Mouse (Mus musculus) intestine, embryonic 14.5 days (tissue): ENCODE results near the gene Dusp16. TPM values are rescaled to one million over a fixed set of nuclear protein-coding genes. Genes with fewer than 3 reads are reported as not detected.
A peak's percentile ranks its signal among the peaks of the same experiment; 100 is the strongest.
"Not testable (repeated sequence)": the region's sequence is repeated elsewhere in the genome, so short reads cannot be mapped to it uniquely, and the experiment has no call there.

Source experiments
- ATAC-seq: fragments of 200-750 bp; cut with Nextera tagmentation; replicated peaks from 2 replicates; pipeline ENCODE4 v1.8.0; 2017; ENCODE audit warnings: low read depth, moderate number of reproducible peaks, moderate TSS enrichment, moderate library complexity; ENCODE audit not compliant: low FRiP score, low TSS enrichment
- DNase-seq: peaks from one replicate; pipeline ENCODE4 v3.0.0-alpha.2; 2018; ENCODE audit warnings: low spot score
- H3K27ac ChIP-seq: fragments of 300-500 bp; sonication (generic); 2 replicates; pipeline ENCODE4 v1.5.1; 2014; ENCODE audit warnings: low read depth, mild to moderate bottlenecking, control low read depth
- H3K27me3 ChIP-seq: fragments of 300-500 bp; sonication (generic); replicated peaks from 2 replicates; pipeline ENCODE4 v1.6.1; 2014; ENCODE audit warnings: low read length, control low read depth; ENCODE audit not compliant: control insufficient read depth, insufficient read depth
- H3K36me3 ChIP-seq: fragments of 300-500 bp; sonication (generic); 2 replicates; pipeline ENCODE4 v1.6.1; 2014; ENCODE audit warnings: low read length, control low read depth; ENCODE audit not compliant: control insufficient read depth, insufficient read depth
- H3K4me1 ChIP-seq: fragments of 300-500 bp; sonication (generic); replicated peaks from 2 replicates; pipeline ENCODE4 v1.6.1; 2014; ENCODE audit warnings: low read length, control low read depth, mixed read lengths; ENCODE audit not compliant: control insufficient read depth, insufficient read depth
- H3K4me2 ChIP-seq: fragments of 300-500 bp; sonication (generic); 2 replicates; pipeline ENCODE4 v1.6.1; 2014; ENCODE audit warnings: low read length
- H3K4me3 ChIP-seq: fragments of 300-500 bp; sonication (generic); 2 replicates; pipeline ENCODE4 v1.5.1; 2014; ENCODE audit warnings: low read depth, low read length, control low read depth, mixed read lengths
- H3K9ac ChIP-seq: fragments of 300-500 bp; sonication (generic); 2 replicates; pipeline ENCODE4 v1.6.1; 2014; ENCODE audit warnings: mild to moderate bottlenecking, low read length
- H3K9me3 ChIP-seq: fragments of 300-500 bp; sonication (generic); 2 replicates; pipeline ENCODE4 v1.6.1; 2016; ENCODE audit warnings: low read length, control low read depth; ENCODE audit not compliant: control insufficient read depth
- WGBS: fragments of 180-500 bp; shearing (Covaris S2); extraction: QIAGEN DNeasy Blood & Tissue Kit; methylation state at CpG from one replicate; pipeline ENCODE4 v1.1.7; 2014; 5-methylcytosine and 5-hydroxymethylcytosine counted together
- polyA plus RNA-seq: library from polyadenylated mRNA; unstranded; fragments of >200 nt; fragmentation: Nextera tagmentation; extraction: Ambion mirVana; gene quantifications from 2 replicates; pipeline ENCODE4 v1.2.1, GENCODE M21; 2014

Dusp16 gene
- polyA plus RNA-seq, 1 experiment from 2014 or later, result 20.0 TPM

DNA sequence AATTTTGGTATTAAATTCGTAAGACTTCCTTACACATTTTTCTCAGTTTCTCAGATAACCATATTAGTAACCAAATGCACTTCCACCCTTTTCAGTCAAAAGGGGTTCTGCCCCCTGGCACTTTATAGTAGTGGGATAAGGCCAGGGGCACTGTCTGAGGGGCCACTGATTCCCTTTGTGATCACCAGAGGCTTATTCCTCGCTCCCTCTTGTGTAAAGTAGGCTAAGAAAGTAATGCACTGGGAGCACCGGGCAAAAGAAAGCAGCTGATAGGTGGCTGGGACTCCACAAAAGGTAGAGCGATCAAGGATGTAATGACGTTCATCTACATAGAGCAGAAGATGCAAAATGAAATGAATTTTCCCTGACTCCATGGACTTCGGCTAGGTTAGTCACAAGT is 106.9 kb downstream of the Dusp16 start:
- no peak overlapping the region for H3K4me3 ChIP-seq
- H3K27me3 ChIP-seq, result no peaks in the 10 kb centered on the region
- H3K9me3 ChIP-seq, result no peaks in the 10 kb centered on the region
- DNase-seq (no peak), ATAC-seq (no peak)
- no peak overlapping the region for H3K27ac ChIP-seq
- H3K4me1 ChIP-seq, result no peaks in the 10 kb centered on the region
- 86% methylated on average over 6 of the region's 6 CpGs for WGBS
- H3K4me2 ChIP-seq, result no peak overlapping the region
- H3K9ac ChIP-seq, result no peak overlapping the region
- no peaks in the 10 kb centered on the region for H3K36me3 ChIP-seq

DNA sequence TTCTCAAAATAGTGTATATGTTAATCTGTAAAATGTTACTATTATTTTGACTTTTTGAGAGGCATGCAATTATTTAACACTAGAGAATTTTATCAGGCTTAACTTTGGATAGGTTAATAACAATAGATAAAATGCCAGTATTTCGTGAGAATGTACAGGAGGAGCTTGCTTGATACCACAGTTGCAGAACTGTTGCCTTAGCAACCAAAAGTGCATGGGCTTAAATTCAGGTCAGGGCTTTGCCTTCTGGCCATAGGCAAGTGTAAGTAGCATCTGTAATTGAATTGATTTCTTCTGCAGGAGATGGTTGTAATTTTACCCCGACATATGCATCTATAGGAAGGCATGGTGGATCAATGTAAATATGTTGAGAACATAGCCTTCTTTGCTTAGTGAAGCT is 107.4 kb downstream of the Dusp16 start:
- H3K36me3 ChIP-seq, result no peaks in the 10 kb centered on the region
- WGBS, result 66% methylated on average over 2 of the region's 2 CpGs
- H3K4me2 ChIP-seq, result no peak overlapping the region
- H3K9me3 ChIP-seq, result no peaks in the 10 kb centered on the region
- ATAC-seq (no peak), DNase-seq (no peak)
- H3K9ac ChIP-seq, result no peak overlapping the region
- H3K4me3 ChIP-seq, result no peak overlapping the region
- no peaks in the 10 kb centered on the region for H3K4me1 ChIP-seq
- H3K27me3 ChIP-seq, result no peaks in the 10 kb centered on the region
- H3K27ac ChIP-seq, result no peak overlapping the region

DNA sequence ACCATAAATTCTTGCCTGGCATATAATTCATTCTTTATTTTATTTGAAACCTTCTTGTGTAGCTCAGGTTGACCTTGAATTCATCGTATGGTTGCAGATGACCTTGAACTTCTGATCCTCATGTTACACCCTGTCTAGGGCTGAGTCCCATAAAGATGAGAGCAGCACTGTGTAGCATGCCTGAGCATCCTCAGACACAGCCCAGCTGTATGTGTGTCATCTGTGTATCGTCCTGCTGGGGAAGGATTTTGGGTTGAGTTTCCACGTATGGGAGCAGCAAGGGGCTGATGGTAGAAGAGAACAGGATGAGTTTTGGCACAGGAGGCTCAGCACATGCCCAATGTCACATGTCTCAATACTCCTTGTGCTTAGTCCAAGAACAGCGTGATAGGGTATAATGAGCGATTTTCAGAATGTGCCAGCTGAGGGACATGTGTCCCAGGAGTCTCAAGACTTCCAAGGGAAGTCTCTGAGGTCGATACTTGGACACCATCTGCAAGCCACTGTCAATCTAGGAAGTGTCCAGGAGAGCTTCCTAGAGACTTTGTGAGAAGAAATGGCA is 108.0 kb downstream of the Dusp16 start:
- WGBS, result 61% methylated on average over 6 of the region's 6 CpGs
- DNase-seq (no peak), ATAC-seq (no peak; the same call in 1 of the 2 replicates)
- Histone ChIP-seq H3K27me3 (no peaks in the 10 kb centered on the region), H3K4me2 (no peak overlapping the region), H3K9me3 (no peaks in the 10 kb centered on the region), H3K27ac (no peak overlapping the region), H3K4me1 (no peaks in the 10 kb centered on the region), H3K9ac (no peak overlapping the region), H3K4me3 (no peak overlapping the region), H3K36me3 (no peaks in the 10 kb centered on the region)

DNA sequence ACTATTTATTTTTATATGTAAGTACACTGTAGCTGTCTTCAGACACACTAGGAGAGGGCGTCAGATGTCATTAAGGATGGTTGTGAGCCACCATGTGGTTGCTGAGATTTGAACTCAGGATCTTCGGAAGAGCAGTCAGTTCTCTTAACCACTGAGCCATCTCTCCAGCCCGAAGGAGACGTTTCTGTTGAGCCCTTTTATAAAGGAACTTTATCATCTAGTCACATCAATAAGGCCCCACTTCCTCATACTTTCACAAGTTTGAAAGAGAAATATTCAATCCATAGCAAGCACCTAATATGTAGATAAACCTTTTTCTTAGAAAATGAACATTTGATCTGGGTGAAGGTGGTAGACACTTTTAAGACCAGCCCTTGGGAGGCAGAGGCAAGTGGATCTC is 113.1 kb downstream of the Dusp16 start:
- DNase-seq, H3K9me3 ChIP-seq, H3K4me3 ChIP-seq, H3K9ac ChIP-seq, H3K27me3 ChIP-seq, H3K4me2 ChIP-seq, H3K36me3 ChIP-seq, H3K4me1 ChIP-seq, ATAC-seq, H3K27ac ChIP-seq: not testable (repeated sequence)
- 89% methylated on average over 4 of the region's 4 CpGs for WGBS

DNA sequence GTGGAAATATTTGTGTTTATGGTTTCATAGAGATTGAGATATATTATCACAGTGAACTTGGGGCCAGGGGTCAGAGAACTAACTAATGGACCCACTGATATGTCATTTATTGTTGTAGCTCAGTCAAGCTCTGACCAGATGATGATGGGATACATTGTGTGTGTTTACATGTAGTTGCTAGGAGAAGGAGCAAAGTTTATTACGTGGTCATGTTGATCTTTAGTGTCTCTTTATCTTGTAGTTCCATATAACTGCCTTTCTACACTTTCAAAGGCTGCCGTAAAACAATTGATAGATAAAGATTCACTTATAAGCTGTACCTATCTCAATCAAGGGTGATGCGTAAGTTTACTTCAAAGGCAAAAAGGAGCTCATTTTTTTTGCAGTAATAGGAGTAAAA is 114.4 kb downstream of the Dusp16 start:
- Histone ChIP-seq H3K36me3 (no peaks in the 10 kb centered on the region), H3K9ac (no peak overlapping the region), H3K4me3 (no peak overlapping the region), H3K9me3 (no peaks in the 10 kb centered on the region), H3K27me3 (no peaks in the 10 kb centered on the region), H3K4me1 (no peaks in the 10 kb centered on the region; the same call in 1 of the 2 replicates), H3K4me2 (no peak overlapping the region), H3K27ac (no peak overlapping the region)
- WGBS, result 48% methylated on average over 3 of the region's 3 CpGs
- DNase-seq (no peak), ATAC-seq (peak; percentile 83)

DNA sequence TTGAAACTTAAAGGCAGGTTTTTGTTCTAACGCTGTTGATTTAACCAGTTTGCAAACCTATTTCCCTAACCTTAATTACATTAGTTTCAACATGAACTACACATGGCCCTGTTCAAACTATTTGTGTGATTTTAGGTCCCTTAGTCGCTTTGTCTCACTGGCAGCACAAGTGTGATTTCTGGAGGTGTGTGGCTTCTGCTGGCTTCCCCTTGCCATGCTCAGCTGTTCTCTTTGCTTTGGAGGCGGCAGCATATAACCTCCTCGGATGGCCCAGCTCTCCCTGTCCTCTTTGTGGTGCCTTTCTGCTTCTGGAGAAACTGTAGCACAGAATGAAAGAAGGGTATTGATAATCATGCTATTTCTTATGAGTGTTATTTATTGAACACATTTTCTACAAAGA is 114.9 kb downstream of the Dusp16 start:
- WGBS, result 64% methylated on average over 4 of the region's 4 CpGs

DNA sequence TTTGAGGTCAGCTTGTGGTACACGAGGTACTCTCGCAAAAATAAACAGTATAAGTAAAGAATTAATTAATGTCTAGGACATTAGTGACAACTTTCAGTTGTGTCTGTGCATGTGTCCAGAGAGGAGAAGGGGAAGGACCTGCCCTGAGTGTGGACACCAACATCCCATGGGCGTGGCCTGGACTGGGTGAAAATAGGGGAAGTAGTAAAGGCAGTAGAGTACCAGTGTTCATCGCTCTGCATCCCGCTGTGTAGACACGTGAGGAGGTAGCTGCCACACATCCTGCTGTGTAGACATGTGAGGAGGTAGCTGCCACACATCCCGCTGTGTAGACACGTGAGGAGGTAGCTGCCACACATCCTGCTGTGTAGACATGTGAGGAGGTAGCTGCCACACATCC is 118.7 kb downstream of the Dusp16 start:
- H3K36me3 ChIP-seq, H3K9me3 ChIP-seq, H3K4me2 ChIP-seq, H3K9ac ChIP-seq, H3K27ac ChIP-seq, DNase-seq, H3K27me3 ChIP-seq, H3K4me1 ChIP-seq, ATAC-seq, H3K4me3 ChIP-seq: not testable (repeated sequence)
- 89% methylated on average over 8 of the region's 8 CpGs for WGBS

More for the DNA sequence above, 114.9 kb downstream of the Dusp16 start:
- Histone ChIP-seq H3K9ac (no peak overlapping the region), H3K27me3 (no peaks in the 10 kb centered on the region), H3K4me3 (no peak overlapping the region), H3K9me3 (no peaks in the 10 kb centered on the region), H3K36me3 (no peaks in the 10 kb centered on the region), H3K4me1 (no peaks in the 10 kb centered on the region; the same call in 1 of the 2 replicates), H3K4me2 (no peak overlapping the region), H3K27ac (no peak overlapping the region)
- DNase-seq, result no peak
- 0 out of 2 replicates have a peak, but pooled peaks have one; percentile 21 for ATAC-seq

DNA sequence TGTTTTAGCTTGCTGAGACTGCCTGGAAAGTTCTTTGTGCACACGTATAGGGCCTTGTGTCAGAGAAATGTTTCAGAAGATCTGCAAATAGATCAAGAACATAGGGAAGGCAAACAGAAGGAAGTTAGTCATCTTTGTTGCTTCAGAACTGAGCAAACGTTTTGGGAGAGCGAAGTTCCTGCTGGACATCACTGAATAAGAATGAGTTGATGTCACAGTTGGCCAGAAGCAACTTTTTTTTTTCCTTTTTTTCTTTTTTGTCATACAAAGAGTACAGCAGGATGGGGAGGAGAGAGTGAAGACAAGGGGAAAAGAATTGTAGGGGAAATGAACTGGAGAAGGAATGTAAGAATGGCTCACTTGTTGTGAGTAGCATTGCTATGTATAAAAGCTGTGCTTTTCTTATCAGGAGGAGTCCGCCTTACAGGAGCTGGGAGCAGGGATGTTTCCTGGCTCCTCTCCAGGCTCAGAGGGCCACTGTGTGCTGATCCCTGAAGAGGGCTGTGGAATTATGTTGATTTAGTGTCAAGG is 121.5 kb downstream of the Dusp16 start:
- Histone ChIP-seq H3K4me2 (no peak overlapping the region), H3K9ac (no peak overlapping the region), H3K27ac (no peak overlapping the region), H3K36me3 (no peaks in the 10 kb centered on the region), H3K9me3 (no peaks in the 10 kb centered on the region), H3K4me3 (no peak overlapping the region), H3K4me1 (no peaks in the 10 kb centered on the region), H3K27me3 (no peaks in the 10 kb centered on the region)
- 43% methylated on average over 4 of the region's 4 CpGs for WGBS
- ATAC-seq, result no peak
- no peak for DNase-seq

DNA sequence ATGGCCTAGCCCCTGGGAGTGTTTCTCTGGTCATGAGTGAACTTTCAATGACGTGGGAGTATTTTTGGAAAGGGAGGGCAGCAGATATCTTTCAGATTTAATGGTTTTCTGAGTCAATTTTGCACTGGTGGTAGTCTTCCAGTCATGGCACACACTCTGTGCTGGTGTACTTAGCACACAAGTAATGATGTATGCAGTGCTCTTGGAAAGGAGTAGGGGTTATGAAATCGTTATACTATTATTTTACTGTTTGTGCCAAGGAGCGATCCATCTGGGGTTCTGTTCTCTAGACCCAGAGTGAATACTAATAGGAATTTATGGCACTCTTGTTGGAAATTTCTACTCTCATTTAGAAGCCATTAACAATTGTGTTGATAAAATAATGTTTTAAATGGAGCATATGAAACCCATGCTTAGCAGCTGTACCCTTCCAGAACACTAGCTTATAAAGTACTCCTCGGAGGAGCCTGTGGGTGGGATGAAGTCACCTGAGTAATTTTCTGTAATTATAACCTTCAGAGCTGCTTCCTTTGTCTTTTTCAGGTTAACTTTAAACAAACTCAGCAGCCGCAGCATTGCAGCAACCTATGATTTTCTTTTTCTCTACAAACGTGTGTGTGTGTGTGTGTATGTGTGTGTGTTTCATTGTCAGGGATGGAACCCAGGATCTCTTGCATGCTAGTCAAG is 123.1 kb downstream of the Dusp16 start:
- 77% methylated on average over 6 of the region's 6 CpGs for WGBS
- Histone ChIP-seq H3K9me3 (no peaks in the 10 kb centered on the region), H3K27ac (no peak overlapping the region), H3K4me3 (no peak overlapping the region), H3K4me2 (no peak overlapping the region), H3K4me1 (no peaks in the 10 kb centered on the region), H3K27me3 (no peaks in the 10 kb centered on the region), H3K36me3 (no peaks in the 10 kb centered on the region), H3K9ac (no peak overlapping the region)
- DNase-seq, result no peak
- no peak for ATAC-seq
